Mouse (Mus musculus) right cerebral cortex, postnatal 4 days (tissue): ENCODE data around the gene Cbx7.
"Not testable (repeated sequence)": the region's sequence is repeated elsewhere in the genome, so short reads cannot be mapped to it uniquely, and the experiment has no call there.

Experiments
- DNase-seq: peaks from one replicate; pipeline ENCODE4 v3.0.0-alpha.2; 2022

Gene Cbx7

GRCm38 (mm10) chr15:79917111-79917720 lies 53.7 kb downstream of the Cbx7 start:
- DNase-seq: no peak

GRCm38 (mm10) chr15:79916150-79916549 lies 54.8 kb downstream of the Cbx7 start:
- no peak for DNase-seq

GRCm38 (mm10) chr15:79914357-79914756 lies 56.6 kb downstream of the Cbx7 start:
- DNase-seq: no peak

GRCm38 (mm10) chr15:79913761-79914346 lies 57.1 kb downstream of the Cbx7 start:
- DNase-seq: no peak

DNA sequence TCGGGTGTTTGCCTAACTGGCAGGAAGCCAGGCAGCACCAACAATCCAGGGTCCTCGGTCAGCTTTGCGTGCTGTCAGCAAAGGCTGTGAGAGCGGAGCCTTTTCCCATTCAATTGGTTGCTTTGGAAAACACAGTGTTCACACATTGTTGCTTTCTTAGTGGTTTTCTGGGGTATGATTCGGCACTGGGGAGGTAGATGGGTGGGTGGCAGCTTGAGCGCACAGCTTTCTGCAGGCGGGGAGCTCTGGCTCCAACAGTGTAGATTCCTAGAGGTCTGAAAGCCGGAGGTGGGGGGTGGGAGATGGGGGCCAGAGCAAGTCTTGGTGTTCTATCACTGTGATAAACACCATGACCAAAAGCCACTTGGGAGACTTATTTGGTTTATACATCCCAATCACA lies 59.6 kb downstream of the Cbx7 start:
- no peak for DNase-seq

DNA sequence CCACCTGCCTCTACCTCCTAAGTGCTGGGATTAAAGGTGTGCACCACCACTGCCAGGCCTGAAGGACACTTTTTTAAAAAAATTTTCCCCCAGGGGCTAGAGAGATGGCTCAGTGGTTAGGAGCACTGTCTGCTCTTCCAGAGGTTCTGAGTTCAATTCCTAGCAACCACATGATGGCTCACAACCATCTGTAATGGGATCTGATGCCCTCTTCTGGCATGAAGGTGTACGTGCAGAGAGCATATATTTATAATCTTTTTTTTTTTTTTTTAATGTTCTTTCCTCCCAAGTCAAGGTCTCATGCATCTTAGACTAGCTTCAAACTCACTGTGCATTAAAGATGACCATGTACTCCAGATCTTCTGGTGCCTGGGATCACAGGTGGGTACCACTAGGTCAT lies 60.1 kb downstream of the Cbx7 start:
- not testable (repeated sequence) for DNase-seq

DNA sequence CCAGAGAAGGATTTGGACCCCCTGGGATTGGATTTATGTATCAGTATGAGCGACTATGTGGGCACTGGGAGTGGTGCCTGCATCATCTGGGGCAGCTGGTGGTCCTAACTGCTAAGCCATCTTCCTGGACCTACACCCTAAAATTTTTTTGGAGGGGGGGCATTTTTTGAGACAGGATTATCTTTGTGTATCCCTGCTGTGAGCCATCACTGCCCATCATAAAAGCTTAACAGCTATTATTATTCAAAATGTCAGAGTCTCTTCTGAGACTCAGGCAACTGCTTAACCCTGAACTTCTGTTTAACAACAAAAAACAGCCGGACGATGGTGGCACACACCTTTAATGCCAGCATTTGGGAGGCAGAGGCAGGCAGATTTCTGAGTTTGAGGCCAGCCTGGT lies 61.9 kb downstream of the Cbx7 start:
- not testable (repeated sequence) for DNase-seq

- no peak for DNase-seq
These were observed 64.1 kb downstream of the Cbx7 start for GRCm38 (mm10) chr15:79906855-79907254.

DNA sequence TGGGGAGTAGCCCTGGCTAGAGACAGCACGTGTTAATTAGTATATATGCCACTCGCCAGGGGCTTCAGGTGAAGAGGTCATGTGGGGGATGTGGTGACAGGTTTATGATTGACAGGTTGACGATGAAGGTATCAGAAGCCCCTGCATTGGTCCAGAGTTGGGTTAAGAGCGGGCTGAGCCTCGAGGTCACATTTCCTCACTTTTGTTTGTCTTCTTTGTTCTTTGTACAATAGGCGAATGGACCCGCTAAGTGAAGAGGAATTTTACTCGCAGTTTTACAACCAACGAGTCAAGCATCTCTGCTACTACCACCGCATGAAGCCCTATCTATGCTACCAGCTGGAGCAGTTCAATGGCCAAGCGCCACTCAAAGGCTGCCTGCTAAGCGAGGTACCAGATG lies 65.7 kb downstream of the Cbx7 start:
- no peak for DNase-seq

GRCm38 (mm10) chr15:79904678-79905077 lies 66.2 kb downstream of the Cbx7 start:
- not testable (repeated sequence) for DNase-seq

GRCm38 (mm10) chr15:79903963-79904362 lies 67.0 kb downstream of the Cbx7 start:
- DNase-seq: no peak

GRCm38 (mm10) chr15:79903081-79903480 lies 67.8 kb downstream of the Cbx7 start:
- DNase-seq: not testable (repeated sequence)

- DNase-seq: no peak
These were observed 69.5 kb downstream of the Cbx7 start for GRCm38 (mm10) chr15:79901399-79901798.

DNA sequence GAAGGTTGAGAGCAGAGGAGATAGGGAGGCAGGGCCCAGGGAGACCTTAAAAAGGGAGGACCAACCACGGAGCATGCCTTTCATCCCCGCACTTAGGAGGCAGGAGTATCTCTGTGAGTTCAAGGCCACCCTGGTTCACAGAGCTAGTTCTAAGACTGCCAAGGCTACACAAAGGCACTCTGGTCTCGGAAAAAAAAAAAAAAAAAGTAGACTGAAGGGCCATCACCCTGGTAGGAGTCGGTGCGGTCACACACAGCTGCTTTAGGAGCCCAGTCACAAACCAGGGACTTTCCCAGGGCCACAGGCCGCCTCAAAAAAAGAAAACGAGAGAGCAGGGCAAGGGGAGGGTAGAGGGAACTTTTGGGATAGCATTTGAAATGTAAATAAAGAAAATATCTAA lies 70.2 kb downstream of the Cbx7 start:
- no peak for DNase-seq

DNA sequence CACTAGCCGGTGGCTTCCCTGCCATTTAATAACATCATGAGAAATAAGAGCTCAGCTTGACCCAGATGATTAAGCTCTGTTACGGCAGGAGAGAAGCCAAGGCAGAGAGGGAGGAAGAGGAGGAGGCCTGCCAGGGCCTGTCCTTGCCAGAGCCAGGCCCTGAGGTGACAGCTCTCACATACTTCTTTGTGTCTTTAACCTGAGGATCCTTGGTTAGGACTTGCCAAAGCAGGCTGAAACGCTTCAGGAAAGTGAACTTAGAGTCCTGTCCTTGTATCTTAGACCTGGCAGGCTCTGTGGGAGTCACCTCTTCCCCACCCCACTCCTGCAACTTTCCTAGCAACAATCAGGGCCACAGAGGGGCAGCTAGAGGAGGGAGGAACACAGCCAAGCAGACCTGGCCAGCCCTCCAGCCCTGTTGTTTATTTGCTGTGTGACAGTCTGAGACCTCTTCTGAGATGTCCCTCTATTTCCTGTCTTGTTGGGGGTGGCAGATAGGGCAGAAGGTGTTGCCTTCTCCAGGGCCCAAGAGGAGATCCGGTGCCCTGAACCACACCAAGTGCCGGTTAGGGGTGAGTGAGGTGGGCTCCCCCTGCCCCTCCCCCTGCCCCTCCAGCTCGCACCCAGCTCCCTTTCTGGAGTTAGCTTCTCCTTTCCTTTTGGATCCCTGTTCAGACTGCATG lies 71.0 kb downstream of the Cbx7 start:
- DNase-seq: no peak

- DNase-seq: no peak
These were observed 71.9 kb downstream of the Cbx7 start for GRCm38 (mm10) chr15:79898988-79899387.

DNA sequence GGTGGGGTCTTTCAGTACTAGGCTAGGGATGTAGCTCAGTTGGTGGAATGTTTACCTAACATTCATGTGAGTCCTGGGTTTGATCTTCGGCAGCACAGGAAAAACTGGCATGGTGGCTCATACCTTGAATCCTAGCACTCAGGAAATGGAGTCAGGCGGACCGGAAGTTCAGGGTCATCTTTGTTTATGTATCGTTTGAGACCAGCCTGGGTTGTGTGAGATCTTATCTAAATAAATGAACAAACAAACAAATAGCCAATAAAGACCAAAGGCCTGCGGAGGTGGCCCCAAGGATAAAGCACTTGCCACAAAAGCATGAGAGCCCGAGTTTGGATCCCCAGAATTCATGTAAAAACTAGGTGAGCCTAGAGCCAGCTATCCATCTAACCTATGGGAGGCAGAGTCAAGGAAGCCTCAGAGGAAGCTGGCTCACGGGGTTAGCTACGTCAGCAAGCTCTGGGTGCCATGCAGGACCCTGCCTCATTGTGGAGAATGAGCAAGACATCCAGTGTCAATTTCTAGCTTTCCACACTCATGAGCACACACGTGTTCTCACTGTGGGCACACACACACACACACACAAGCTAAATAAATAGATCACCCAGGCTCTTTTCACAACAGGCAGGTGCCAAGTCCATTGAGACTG lies 74.7 kb downstream of the Cbx7 start:
- no peak for DNase-seq

DNA sequence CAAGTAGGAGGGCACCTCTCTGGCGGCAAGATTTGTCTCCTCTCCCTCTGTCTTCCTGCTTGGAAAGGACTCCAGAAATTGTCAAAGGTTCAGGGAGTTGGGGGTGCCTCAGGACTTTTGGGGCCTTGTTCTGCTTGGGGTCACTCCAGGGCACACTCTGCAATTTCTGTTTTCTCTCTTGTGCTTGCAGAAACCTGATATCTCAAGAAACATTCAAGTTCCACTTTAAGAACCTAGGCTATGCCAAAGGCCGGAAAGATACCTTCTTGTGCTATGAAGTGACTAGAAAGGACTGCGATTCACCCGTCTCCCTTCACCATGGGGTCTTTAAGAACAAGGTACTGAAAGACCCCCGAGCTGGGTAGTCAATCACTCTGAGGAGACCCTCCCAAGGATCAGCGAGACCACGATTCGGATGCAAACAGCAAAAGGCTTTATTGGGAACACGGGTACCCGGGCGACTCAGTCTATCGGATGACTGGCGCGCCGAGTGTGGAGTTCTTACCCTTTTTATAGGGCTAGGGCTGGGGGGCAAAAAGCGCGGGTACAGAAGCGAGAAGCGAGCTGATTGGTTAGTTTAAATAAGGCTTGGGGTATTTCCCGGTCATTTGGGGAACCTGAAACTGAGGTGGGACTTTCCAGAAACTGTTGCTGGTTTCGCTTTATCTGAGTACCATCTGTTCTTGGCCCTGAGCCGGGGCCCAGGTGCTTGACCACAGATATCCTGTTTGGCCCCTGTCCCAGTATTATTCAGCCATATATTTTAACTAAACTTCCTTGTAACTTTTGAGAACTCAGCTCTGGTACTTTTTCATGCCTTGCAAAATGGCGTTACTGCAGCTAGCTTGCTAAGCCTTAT lies 75.5 kb downstream of the Cbx7 start:
- DNase-seq: not testable (repeated sequence)

GRCm38 (mm10) chr15:79894343-79894742 lies 76.6 kb downstream of the Cbx7 start:
- DNase-seq: no peak

DNA sequence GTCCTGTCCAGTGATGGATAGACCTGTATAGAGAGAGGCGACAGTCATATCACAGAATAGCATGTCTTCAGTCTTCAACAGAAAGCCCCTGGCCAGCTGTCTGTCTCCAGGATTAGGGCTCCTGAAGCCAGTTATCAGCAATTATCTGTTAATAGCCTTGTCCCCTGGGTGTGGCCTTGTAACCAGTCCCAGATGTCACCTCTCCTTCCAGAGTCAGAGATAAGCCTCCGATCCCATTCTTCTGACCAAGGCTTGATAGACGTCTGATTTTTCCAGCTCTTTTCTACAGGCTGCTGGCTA lies 77.1 kb downstream of the Cbx7 start:
- no peak for DNase-seq

GRCm38 (mm10) chr15:79892995-79893823 lies 77.7 kb downstream of the Cbx7 start:
- DNase-seq: no peak

DNA sequence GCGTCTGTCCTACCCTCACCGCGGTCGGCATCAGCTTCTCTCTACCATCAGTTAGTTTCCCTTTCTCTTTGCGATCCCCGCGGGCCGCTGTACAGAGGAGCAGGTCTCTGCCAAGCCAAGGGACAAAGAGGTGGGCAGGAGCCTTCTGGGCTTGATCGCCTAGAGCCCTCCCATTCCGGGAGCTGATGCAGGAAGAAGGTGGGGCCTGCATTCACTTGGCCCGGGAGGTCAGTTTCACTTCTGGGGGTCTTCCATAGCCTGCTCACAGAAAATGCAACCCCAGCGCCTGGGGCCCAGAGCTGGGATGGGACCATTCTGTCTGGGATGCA lies 78.7 kb downstream of the Cbx7 start:
- peak; percentile 38 for DNase-seq
